Comparison of ENCODE assay signal across 12 mouse cellular contexts in the genomic region with DNA sequence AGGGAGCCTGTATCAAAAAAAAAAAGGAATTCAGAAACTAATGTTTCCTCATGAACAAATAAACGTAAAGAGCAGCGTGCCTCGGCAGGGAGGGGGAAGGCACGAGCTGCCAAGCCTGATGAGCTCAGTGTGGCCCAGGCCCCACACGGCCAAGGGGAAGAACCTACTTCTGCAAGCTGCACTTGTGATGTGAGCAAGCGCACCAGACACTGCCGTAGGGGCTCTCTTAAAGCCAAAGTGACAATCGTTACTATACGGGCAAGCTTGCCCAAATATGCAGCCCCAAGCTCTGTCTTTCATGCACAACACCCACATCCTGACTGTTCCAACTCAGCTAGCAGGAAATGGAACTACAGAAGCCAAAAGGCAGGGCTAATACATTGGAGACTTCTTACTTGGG. TPM values are rescaled to one million over a fixed set of nuclear protein-coding genes. Genes with fewer than 3 reads are reported as not detected.
A peak's percentile ranks its signal among the peaks of the same experiment; 100 is the strongest.
DNase-seq lines count a peak whose midpoint lies in the region; ATAC-seq and TF ChIP-seq lines count a peak whose summit lies in the region.
"Had no signal": no experiment of that assay in that cellular context is flagged by ENCODE, and none has a peak within 500 bp of the region (broad histone marks: within the 10 kb centered on the region; RNA-seq: fewer than 3 reads in every experiment).

No protein-coding gene starts in this region.

- no peak for TF ChIP-seq CTCF in CH12.LX (conservative IDR thresholded peaks at IDR 0.05 in 1 of 2, IDR thresholded peaks at IDR 0.05 in 1 of 2; ENCODE audit: low read depth in 2 of 2, low read length in 2 of 2)
- no peak for TF ChIP-seq CTCF in cerebellum, adult 2 months (IDR thresholded peaks at IDR 0.05; ENCODE audit: borderline replicate concordance, insufficient read depth, low read depth, low read length)

- peak; percentile 94 to 95 for ATAC-seq in hematopoietic stem cell, adult 5-6 weeks (replicated peaks in 1 of 2; ENCODE audit: insufficient read depth in 1 of 2, low FRiP score in 2 of 2, low TSS enrichment in 1 of 2, low read depth in 1 of 2, poor library complexity in 2 of 2, severe bottlenecking in 2 of 2)
- no peak for ATAC-seq in midbrain, embryonic 11.5 days (ENCODE audit: low FRiP score)
- ATAC-seq: forebrain, embryonic 15.5 days had no signal

- no peaks in the 10 kb centered on the region for H3K9me3 ChIP-seq in CH12.LX (replicated peaks; ENCODE audit: low read length)
- no peaks in the 10 kb centered on the region for H3K9me3 ChIP-seq in midbrain, embryonic 11.5 days (ENCODE audit: control insufficient read depth, low read length)
- H3K9me3 ChIP-seq: forebrain, embryonic 15.5 days; hindbrain, embryonic 15.5 days; liver, embryonic 15.5 days had no signal

- peaks cover 15 to 25% of the 10 kb centered on the region in 2 experiments for H3K4me1 ChIP-seq in CH12.LX (ENCODE audit: control insufficient read depth in 1 of 2, insufficient read depth in 2 of 2)
- no peaks in the 10 kb centered on the region for H3K4me1 ChIP-seq in cerebellum, adult 2 months (ENCODE audit: control insufficient read depth, insufficient read depth, low read length)
- no peaks in the 10 kb centered on the region for H3K4me1 ChIP-seq in midbrain, embryonic 11.5 days (ENCODE audit: control insufficient read depth, insufficient read depth, low read length)
- H3K4me1 ChIP-seq: forebrain, embryonic 15.5 days; hindbrain, embryonic 15.5 days had no signal

- peaks cover 4 to 27% of the 10 kb centered on the region in 2 experiments for H3K36me3 ChIP-seq in CH12.LX (replicated peaks in 1 of 2; ENCODE audit: control insufficient read depth in 1 of 2, insufficient read depth in 1 of 2, low read length in 1 of 2)
- 0 out of 2 replicates have a peak, but pooled peaks cover 2% of the 10 kb centered on the region for H3K36me3 ChIP-seq in midbrain, embryonic 11.5 days (ENCODE audit: control insufficient read depth, insufficient read depth, low read length)
- H3K36me3 ChIP-seq: forebrain, embryonic 15.5 days; hindbrain, embryonic 15.5 days had no signal

- in situ Hi-C loops in CH12.LX (cut with MboI; ENCODE audit: low pct_ligation_motif_present, low pct_unique_long_range_greater_than_20kb, low sequenced_read_pairs) = no loop called here

- TF ChIP-seq RAD21 in CH12.LX (IDR thresholded peaks at IDR 0.05; ENCODE audit: low read depth, low read length) = no peak

- 62% methylated on average over 9 of the region's 9 CpGs for WGBS in cerebellum, adult 2 months
- 86% methylated on average over 9 of the region's 9 CpGs for WGBS in midbrain, embryonic 11.5 days

- H3K27me3 ChIP-seq in CH12.LX (replicated peaks) = no peaks in the 10 kb centered on the region
- H3K27me3 ChIP-seq in cerebellum, adult 2 months (ENCODE audit: control insufficient read depth, insufficient read depth, low read length) = no peaks in the 10 kb centered on the region
- H3K27me3 ChIP-seq in midbrain, embryonic 11.5 days (ENCODE audit: control insufficient read depth, insufficient read depth, low read length) = no peaks in the 10 kb centered on the region
- H3K27me3 ChIP-seq: forebrain, embryonic 15.5 days; hindbrain, embryonic 15.5 days; liver, embryonic 15.5 days had no signal

- H3K79me2 ChIP-seq in CH12.LX (replicated peaks; ENCODE audit: control insufficient read depth, extremely low read depth, insufficient read depth, poor library complexity, severe bottlenecking) = no peaks in the 10 kb centered on the region

- H3K27ac ChIP-seq in CH12.LX (ENCODE audit: insufficient read depth, low read depth) = peak overlapping the region; percentile 37; the same call in 1 of the 2 replicates
- no peak overlapping the region for H3K27ac ChIP-seq in cerebellum, adult 2 months (ENCODE audit: insufficient read depth, low read length)
- no peak overlapping the region for H3K27ac ChIP-seq in midbrain, embryonic 11.5 days (ENCODE audit: low read depth, low read length)
- H3K27ac ChIP-seq: forebrain, embryonic 15.5 days; hindbrain, embryonic 15.5 days; liver, embryonic 15.5 days had no signal

- dilution Hi-C loops in CH12.LX (cut with MboI; ENCODE audit: extremely low pct_ligation_motif_present, extremely low pct_unique_long_range_greater_than_20kb, low sequenced_read_pairs) = no loop called here

- intact Hi-C loops in left cerebral cortex, postnatal 25 days (cut with DNase I) = no loop called here

- H3K4me2 ChIP-seq in CH12.LX (ENCODE audit: insufficient read depth, low read depth, poor library complexity, severe bottlenecking) = peak overlapping the region; percentile 66; the same call in 1 of the 2 replicates
- no peak overlapping the region for H3K4me2 ChIP-seq in midbrain, embryonic 11.5 days
- H3K4me2 ChIP-seq: forebrain, embryonic 15.5 days; hindbrain, embryonic 15.5 days; liver, embryonic 15.5 days had no signal

- no peak for TF ChIP-seq POLR2A in CH12.LX (IDR thresholded peaks at IDR 0.05; ENCODE audit: low read depth, low read length)
- no peak for TF ChIP-seq POLR2A in cerebellum, adult 2 months (IDR thresholded peaks at IDR 0.05; ENCODE audit: borderline replicate concordance, insufficient read depth, low read length)

- H3K4me3 ChIP-seq in CH12.LX (replicated peaks in 1 of 3; ENCODE audit: low read depth in 2 of 3, low read length in 2 of 3, poor library complexity in 1 of 3) = peak overlapping the region in 1 of 3 experiments; percentile 28
- H3K4me3 ChIP-seq in cerebellum, adult 2 months (replicated peaks; ENCODE audit: insufficient read depth, low read depth, low read length) = no peak overlapping the region
- H3K4me3 ChIP-seq in midbrain, embryonic 11.5 days (ENCODE audit: low read depth, low read length) = no peak overlapping the region
- H3K4me3 ChIP-seq: forebrain, embryonic 15.5 days; hindbrain, embryonic 15.5 days; liver, embryonic 15.5 days had no signal

- DNase-seq in adrenal gland, postnatal 10 days = peak; percentile 8
- no peak for DNase-seq in adrenal gland, adult 2 months
- peak; percentile 82 for DNase-seq in CH12.LX (ENCODE audit: extremely low read depth)
- peak; percentile 11 to 40 for DNase-seq in spleen, postnatal 14 days (ENCODE audit: low spot score in 2 of 2)
- DNase-seq in cerebellum, adult 2 months = no peak
- DNase-seq in left cerebral cortex, postnatal 25 days (ENCODE audit: low spot score in 2 of 2) = no peak
- no peak for DNase-seq in midbrain, embryonic 11.5 days (ENCODE audit: low spot score, missing footprints)
- DNase-seq: cerebellum, postnatal 25 days had no signal

- no peak for TF ChIP-seq EP300 in CH12.LX (IDR thresholded peaks at IDR 0.05; ENCODE audit: low read length)

- no peak overlapping the region for H3K9ac ChIP-seq in CH12.LX (ENCODE audit: insufficient read depth, low read depth)
- no peak overlapping the region for H3K9ac ChIP-seq in midbrain, embryonic 11.5 days (ENCODE audit: low read length)
- H3K9ac ChIP-seq: forebrain, embryonic 15.5 days; hindbrain, embryonic 15.5 days; liver, embryonic 15.5 days had no signal

TF ChIP-seq in CH12.LX, 34 proteins besides CTCF, POLR2A, EP300 and RAD21 (continues in another document):
- TF ChIP-seq IRF4 (IDR thresholded peaks at IDR 0.05; ENCODE audit: low read depth, low read length) = 0 out of 2 replicates have a peak, but pooled peaks have one; percentile 37
- TF ChIP-seq ELF1 (IDR thresholded peaks at IDR 0.05; ENCODE audit: low read depth, low read length) = no peak
- TF ChIP-seq MAFK (IDR thresholded peaks at IDR 0.05; ENCODE audit: insufficient replicate concordance, low read length) = no peak
- TF ChIP-seq ZKSCAN1 (IDR thresholded peaks at IDR 0.05; ENCODE audit: borderline replicate concordance, low read depth, low read length) = no peak
- no peak; the same call in 1 of the 2 replicates for TF ChIP-seq MAZ (IDR thresholded peaks at IDR 0.05; ENCODE audit: low read depth, low read length)
- no peak for TF ChIP-seq UBTF (IDR thresholded peaks at IDR 0.05; ENCODE audit: low read depth, low read length)
- TF ChIP-seq POLR2AphosphoS2 (IDR thresholded peaks at IDR 0.05; ENCODE audit: low read depth, low read length) = no peak
- peak; percentile 76 for TF ChIP-seq NRF1 (IDR thresholded peaks at IDR 0.05; ENCODE audit: low read depth, low read length)
- no peak for TF ChIP-seq ZNF384 (IDR thresholded peaks at IDR 0.05; ENCODE audit: low read depth, low read length)
- TF ChIP-seq RCOR1 (conservative IDR thresholded peaks at IDR 0.05; ENCODE audit: low read depth, low read length) = no peak
- TF ChIP-seq MAX (IDR thresholded peaks at IDR 0.05; ENCODE audit: low read length) = peak; percentile 54
- TF ChIP-seq MEF2A (IDR thresholded peaks at IDR 0.05; ENCODE audit: borderline replicate concordance, low read depth, low read length) = 0 out of 2 replicates have a peak, but pooled peaks have one; percentile 18
- no peak for TF ChIP-seq GABPA (IDR thresholded peaks at IDR 0.05; ENCODE audit: insufficient replicate concordance, low read depth, low read length)
- TF ChIP-seq MXI1 (IDR thresholded peaks at IDR 0.05; ENCODE audit: low read depth, low read length) = no peak
- TF ChIP-seq HCFC1 (IDR thresholded peaks at IDR 0.05; ENCODE audit: low read depth, low read length) = no peak
- no peak for TF ChIP-seq KAT2A (IDR thresholded peaks at IDR 0.05; ENCODE audit: insufficient replicate concordance, low read length)
- TF ChIP-seq CHD1 (IDR thresholded peaks at IDR 0.05; ENCODE audit: low read depth, low read length) = no peak

RNA-seq across cellular contexts. Expression of gene Ift80, which starts 23.5 kb away (rescaled TPM):
- 10 to 100 TPM; 15.5 to 15.9 TPM for total RNA-seq in adrenal gland, postnatal 10 days (2021)
- total RNA-seq in adrenal gland, adult 2 months (2021) = 10 to 100 TPM; 21.1 to 31.4 TPM
- polyA plus RNA-seq in adrenal gland, adult 2 months (2012; rRNA removed) = 0.64 and 0.88 TPM in 2 replicates
- total RNA-seq in CH12.LX (2012; rRNA removed) (9.6 and 10.8 TPM in 2 replicates), CH12.LX (2014; rRNA removed) (13.8 and 15.8 TPM in 2 replicates)
- polyA plus RNA-seq in CH12.LX (2012; ENCODE audit: insufficient read length, low read depth) = 11.5 and 13.3 TPM in 2 replicates
- 33.7 and 36.8 TPM in 2 replicates for total RNA-seq in hematopoietic stem cell, adult 5-6 weeks (2017)
- 21.1 and 24.3 TPM in 2 replicates for polyA plus RNA-seq in cerebellum, adult 2 months (2012; rRNA removed)
- 10 to 100 TPM; 22.3 to 23.9 TPM for total RNA-seq in left cerebral cortex, postnatal 25 days (2021)
- polyA plus RNA-seq in midbrain, embryonic 11.5 days (2014; fragmentation: Nextera tagmentation; extraction: Ambion mirVana) = 21.7 and 26.2 TPM in 2 replicates

RNA-seq across cellular contexts. Expression of gene Smc4, which starts 23.6 kb away (rescaled TPM):
- total RNA-seq in adrenal gland, postnatal 10 days (2021) = 10 to 100 TPM; 42.0 to 56.6 TPM
- 10 to 100 TPM; 26.1 to 26.9 TPM for total RNA-seq in adrenal gland, adult 2 months (2021)
- polyA plus RNA-seq in adrenal gland, adult 2 months (2012; rRNA removed) = 5.7 and 6.2 TPM in 2 replicates
- total RNA-seq in CH12.LX (2012; rRNA removed) = 57.2 and 68.8 TPM in 2 replicates
- 140 and 177 TPM in 2 replicates for total RNA-seq in CH12.LX (2014; rRNA removed)
- 105 and 116 TPM in 2 replicates for polyA plus RNA-seq in CH12.LX (2012; ENCODE audit: insufficient read length, low read depth)
- total RNA-seq in hematopoietic stem cell, adult 5-6 weeks (2017) = 470 and 545 TPM in 2 replicates
- 4.5 and 4.8 TPM in 2 replicates for polyA plus RNA-seq in cerebellum, adult 2 months (2012; rRNA removed)
- 1 to 10 TPM; 5.3 to 5.6 TPM for total RNA-seq in left cerebral cortex, postnatal 25 days (2021)
- polyA plus RNA-seq in midbrain, embryonic 11.5 days (2014; fragmentation: Nextera tagmentation; extraction: Ambion mirVana) = 219 and 241 TPM in 2 replicates

Comparison
In these comparisons a context has a peak if more than half of its experiments do, and no peak if none do; other contexts are left out.
1. DNase-seq: peak in adrenal gland, postnatal 10 days (single experiment), CH12.LX (single experiment) and spleen, postnatal 14 days (2 of 2); none in adrenal gland, adult 2 months (single experiment), cerebellum, adult 2 months (0 of 2), left cerebral cortex, postnatal 25 days (0 of 2) and midbrain, embryonic 11.5 days (single experiment).
2. RNA of gene Smc4, which starts 23.6 kb away (total RNA-seq): 470 to 545 TPM in hematopoietic stem cell, adult 5-6 weeks, 57.2 to 177 TPM in CH12.LX, 42.0 to 56.6 TPM in adrenal gland, postnatal 10 days and 26.1 to 26.9 TPM in adrenal gland, adult 2 months; 5.3 to 5.6 TPM in left cerebral cortex, postnatal 25 days; every median in the first group is over 4 times any median in the second.